Mouse (Mus musculus) midbrain, embryonic 15.5 days (tissue): ENCODE results near the gene Fgfr2. TPM values are rescaled to one million over a fixed set of nuclear protein-coding genes. Genes with fewer than 3 reads are reported as not detected.

Source experiments
- ATAC-seq: fragments of 200-750 bp; cut with Nextera tagmentation; replicated peaks from 2 replicates; pipeline ENCODE4 v1.8.0; 2017; ENCODE audit warnings: moderate TSS enrichment
- H3K27ac ChIP-seq: fragments of 300-500 bp; sonication (generic); 2 replicates; pipeline ENCODE4 v1.5.1; 2015; ENCODE audit warnings: mild to moderate bottlenecking, inconsistent platforms
- H3K27me3 ChIP-seq: fragments of 300-500 bp; sonication (generic); replicated peaks from 2 replicates; pipeline ENCODE4 v1.6.1; 2015; ENCODE audit warnings: inconsistent platforms
- H3K36me3 ChIP-seq: fragments of 300-500 bp; sonication (generic); replicated peaks from 2 replicates; pipeline ENCODE4 v1.6.1; 2015; ENCODE audit warnings: inconsistent platforms
- H3K4me1 ChIP-seq: fragments of 300-500 bp; sonication (generic); 2 replicates; pipeline ENCODE4 v1.6.1; 2015; ENCODE audit warnings: inconsistent platforms
- H3K4me2 ChIP-seq: fragments of 300-500 bp; sonication (generic); 2 replicates; pipeline ENCODE4 v1.6.1; 2015; ENCODE audit warnings: inconsistent platforms, mild to moderate bottlenecking, moderate library complexity
- H3K4me3 ChIP-seq: fragments of 300-500 bp; sonication (generic); 2 replicates; pipeline ENCODE4 v1.5.1; 2015; ENCODE audit warnings: mild to moderate bottlenecking, inconsistent platforms
- H3K9ac ChIP-seq: fragments of 300-500 bp; sonication (generic); 2 replicates; pipeline ENCODE4 v1.6.1; 2015; ENCODE audit warnings: mild to moderate bottlenecking, inconsistent platforms
- H3K9me3 ChIP-seq: fragments of 300-500 bp; sonication (generic); 2 replicates; pipeline ENCODE4 v1.6.1; 2016; ENCODE audit warnings: inconsistent platforms
- WGBS: fragments of 180-500 bp; shearing (Covaris S2); methylation state at CpG from one replicate; pipeline ENCODE4 v1.1.7; 2015; ENCODE audit warnings: mixed read lengths; 5-methylcytosine and 5-hydroxymethylcytosine counted together
- polyA plus RNA-seq: library from polyadenylated mRNA; unstranded; fragments of >200 nt; fragmentation: Nextera tagmentation; extraction: Ambion mirVana; gene quantifications from 2 replicates; pipeline ENCODE4 v1.2.1, GENCODE M21; 2015

The Fgfr2 gene
- polyA plus RNA-seq, 1 experiment from 2014 or later: 23.3 TPM

DNA sequence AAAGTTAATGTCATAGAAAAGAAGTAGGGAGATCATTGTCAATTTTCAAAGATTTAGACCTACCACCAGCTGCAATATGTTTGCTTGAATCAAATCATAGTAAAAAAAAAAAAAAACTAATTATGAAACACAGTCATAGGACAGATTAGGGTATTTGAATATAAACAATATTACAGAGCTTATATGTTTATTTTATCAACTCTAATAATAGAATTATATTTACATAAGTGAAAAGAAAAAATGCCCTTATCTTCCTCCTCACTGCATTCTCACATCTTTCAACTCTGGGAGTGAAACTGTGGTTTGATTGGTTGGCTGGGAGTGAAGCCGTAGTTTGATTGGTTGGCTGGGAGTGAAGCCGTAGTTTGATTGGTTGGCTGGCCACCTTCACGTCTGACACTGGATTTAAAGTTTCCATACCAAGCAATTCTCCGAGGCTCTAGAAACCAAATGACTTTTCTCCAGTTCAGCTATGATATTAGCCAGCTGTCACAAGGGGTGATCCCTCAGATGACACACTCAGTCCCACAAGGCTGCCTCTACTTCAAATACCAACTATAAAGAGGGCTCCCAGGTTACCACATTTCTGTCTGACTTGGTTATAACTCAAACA, 941.5 kb downstream of the Fgfr2 start:
- Histone ChIP-seq H3K4me1 (peaks cover 6% of the 10 kb centered on the region; the same call in 1 of the 2 replicates), H3K27me3 (no peaks in the 10 kb centered on the region), H3K4me2 (no peak overlapping the region), H3K9me3 (no peaks in the 10 kb centered on the region), H3K27ac (no peak overlapping the region), H3K36me3 (no peaks in the 10 kb centered on the region), H3K4me3 (no peak overlapping the region), H3K9ac (no peak overlapping the region)
- WGBS: 89% methylated on average over 4 of the region's 4 CpGs
- ATAC-seq: no peak

DNA sequence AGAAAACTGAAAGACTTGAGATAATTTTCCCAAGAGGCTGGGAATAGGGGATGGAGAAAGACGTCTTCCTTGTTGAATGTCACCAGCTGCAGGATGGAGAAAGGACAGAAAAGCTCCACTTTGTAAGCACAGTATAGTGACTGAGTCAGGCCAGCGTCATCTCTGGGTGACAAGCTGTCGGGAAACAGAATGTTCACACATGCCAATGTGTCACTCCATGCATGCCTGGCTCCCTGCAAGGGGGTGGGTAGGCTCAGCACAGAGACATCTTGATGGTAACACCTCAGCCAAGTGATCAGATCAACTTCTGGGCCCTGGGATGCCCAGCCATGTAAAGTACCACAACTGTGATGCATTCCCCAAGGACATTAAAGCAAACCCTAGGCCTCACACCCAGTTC, 942.1 kb downstream of the Fgfr2 start:
- no peak overlapping the region for H3K4me3 ChIP-seq

GRCm38 (mm10) chr7:132179049-132179448, 944.1 kb downstream of the Fgfr2 start:
- H3K4me3 ChIP-seq: no peak overlapping the region
- H3K4me2 ChIP-seq: no peak overlapping the region
- no peak for ATAC-seq
- no peak overlapping the region for H3K9ac ChIP-seq
- H3K27me3 ChIP-seq: no peaks in the 10 kb centered on the region
- H3K4me1 ChIP-seq: peaks cover 4% of the 10 kb centered on the region; the same call in 1 of the 2 replicates
- H3K27ac ChIP-seq: no peak overlapping the region
- H3K36me3 ChIP-seq: no peaks in the 10 kb centered on the region
- 48% methylated on average over 1 of the region's 1 CpGs for WGBS
- H3K9me3 ChIP-seq: no peaks in the 10 kb centered on the region

More for the DNA sequence above, 942.1 kb downstream of the Fgfr2 start:
- Histone ChIP-seq H3K36me3 (no peaks in the 10 kb centered on the region), H3K27me3 (no peaks in the 10 kb centered on the region), H3K27ac (no peak overlapping the region), H3K4me1 (peaks cover 6% of the 10 kb centered on the region; the same call in 1 of the 2 replicates), H3K9me3 (no peaks in the 10 kb centered on the region), H3K4me2 (no peak overlapping the region), H3K9ac (no peak overlapping the region)
- no peak for ATAC-seq
- 83% methylated on average over 3 of the region's 3 CpGs for WGBS

- Histone ChIP-seq H3K27ac (no peak overlapping the region), H3K9ac (no peak overlapping the region), H3K4me1 (peaks cover 19% of the 10 kb centered on the region), H3K9me3 (no peaks in the 10 kb centered on the region), H3K4me2 (no peak overlapping the region), H3K4me3 (no peak overlapping the region), H3K27me3 (no peaks in the 10 kb centered on the region), H3K36me3 (no peaks in the 10 kb centered on the region)
- ATAC-seq: no peak
- WGBS: 75% methylated on average over 5 of the region's 5 CpGs
Measured at GRCm38 (mm10) chr7:132174787-132175186, 948.4 kb downstream of the Fgfr2 start.

DNA sequence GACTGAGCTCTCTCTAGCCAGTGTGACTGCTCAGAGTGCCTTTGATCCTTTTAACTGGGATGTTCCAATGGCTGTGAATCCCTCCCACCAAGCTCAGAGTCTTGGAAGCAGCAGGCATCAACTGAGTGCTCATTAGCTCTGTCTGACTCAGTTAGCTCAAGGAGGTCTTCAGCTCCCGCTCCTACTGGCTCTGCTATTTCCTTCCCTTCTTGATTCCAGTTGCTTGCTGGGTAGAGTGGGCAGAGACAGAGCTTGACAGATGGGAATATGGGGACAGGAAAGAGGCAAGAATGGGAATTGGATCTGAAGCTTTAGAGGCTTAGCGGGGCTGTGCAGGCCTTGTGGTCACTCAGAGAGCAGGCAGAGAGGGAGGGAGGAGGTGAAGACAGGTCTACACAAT, 948.9 kb downstream of the Fgfr2 start:
- Histone ChIP-seq H3K4me1 (peaks cover 23% of the 10 kb centered on the region), H3K4me2 (no peak overlapping the region), H3K4me3 (no peak overlapping the region), H3K9ac (no peak overlapping the region), H3K27me3 (no peaks in the 10 kb centered on the region), H3K36me3 (no peaks in the 10 kb centered on the region), H3K27ac (no peak overlapping the region), H3K9me3 (no peaks in the 10 kb centered on the region)
- no peak for ATAC-seq
- 83% methylated on average over 2 of the region's 2 CpGs for WGBS

GRCm38 (mm10) chr7:132172220-132172619, 950.9 kb downstream of the Fgfr2 start:
- Histone ChIP-seq H3K4me1 (peaks cover 25% of the 10 kb centered on the region), H3K9me3 (no peaks in the 10 kb centered on the region), H3K4me3 (no peak overlapping the region), H3K4me2 (no peak overlapping the region), H3K27ac (peak overlapping the region; percentile 74), H3K27me3 (no peaks in the 10 kb centered on the region), H3K9ac (no peak overlapping the region), H3K36me3 (no peaks in the 10 kb centered on the region)
- 42% methylated on average over 5 of the region's 5 CpGs for WGBS
- peak; percentile 77 for ATAC-seq

DNA sequence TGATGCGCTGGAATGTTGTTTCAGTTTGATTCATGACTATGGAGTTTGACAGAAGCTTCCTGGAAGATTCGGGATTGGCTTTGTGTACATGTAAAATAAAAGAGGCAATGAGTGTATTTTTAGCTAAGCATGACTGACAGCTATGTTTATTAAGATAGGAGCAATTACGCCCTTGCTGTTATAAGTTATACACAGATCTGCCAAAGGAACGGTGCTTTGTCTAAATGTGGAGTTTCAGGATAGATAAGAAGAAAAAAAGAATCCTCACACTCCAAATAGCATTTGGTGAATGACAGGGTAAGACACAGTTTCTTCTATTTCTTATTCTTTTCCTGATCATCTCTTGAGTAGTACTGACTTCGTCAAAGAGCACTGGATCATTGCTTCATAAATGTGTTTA, 951.4 kb downstream of the Fgfr2 start:
- Histone ChIP-seq H3K4me2 (no peak overlapping the region), H3K36me3 (no peaks in the 10 kb centered on the region), H3K27ac (peak overlapping the region; percentile 74), H3K4me3 (no peak overlapping the region), H3K27me3 (no peaks in the 10 kb centered on the region), H3K9ac (no peak overlapping the region), H3K4me1 (peaks cover 25% of the 10 kb centered on the region), H3K9me3 (no peaks in the 10 kb centered on the region)
- no peak for ATAC-seq
- 71% methylated on average over 5 of the region's 5 CpGs for WGBS

DNA sequence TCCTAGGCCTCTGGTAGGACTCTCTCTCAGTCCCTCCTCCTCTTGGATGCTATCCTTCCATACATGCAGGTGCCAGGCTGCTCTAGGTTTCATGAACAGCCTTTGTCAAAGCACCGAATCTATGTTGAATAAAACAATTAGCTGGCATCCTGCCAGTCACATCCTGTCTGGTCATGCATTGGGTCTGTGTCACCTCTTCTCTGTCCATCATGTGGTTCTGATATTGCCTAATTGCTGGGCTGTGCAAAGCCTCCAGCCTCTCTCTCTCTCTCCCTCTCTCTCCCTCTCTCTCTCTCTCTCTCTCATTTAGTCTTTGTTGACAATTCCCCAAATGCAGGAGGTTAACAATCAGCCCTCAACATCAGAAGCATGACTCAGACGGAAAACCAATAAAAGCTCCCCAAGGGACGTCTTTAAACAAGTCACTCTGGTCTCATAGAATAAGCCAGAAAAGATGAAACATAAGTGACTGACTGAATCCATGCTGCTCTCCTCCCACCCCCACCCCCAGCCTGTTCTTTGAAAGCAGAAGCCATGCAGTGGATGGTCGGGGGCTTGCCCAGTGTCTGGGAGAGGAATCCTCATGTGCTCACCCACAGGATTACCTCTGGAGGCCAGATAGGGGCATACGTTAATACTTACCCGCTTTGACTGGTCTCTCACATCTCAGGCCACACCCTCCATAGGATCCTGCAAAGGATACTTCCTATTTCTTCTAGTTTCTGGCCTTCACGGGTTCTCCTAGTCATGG, 953.6 kb downstream of the Fgfr2 start:
- peak overlapping the region; percentile 42; the same call in 1 of the 2 replicates for H3K27ac ChIP-seq
- WGBS: 41% methylated on average over 7 of the region's 7 CpGs
- ATAC-seq: peak; percentile 64; the same call in 1 of the 2 replicates

GRCm38 (mm10) chr7:132167239-132167638, 955.9 kb downstream of the Fgfr2 start:
- Histone ChIP-seq H3K4me1 (peaks cover 19% of the 10 kb centered on the region), H3K27ac (no peak overlapping the region), H3K27me3 (no peaks in the 10 kb centered on the region), H3K9ac (no peak overlapping the region), H3K36me3 (no peaks in the 10 kb centered on the region), H3K4me2 (no peak overlapping the region), H3K9me3 (no peaks in the 10 kb centered on the region), H3K4me3 (no peak overlapping the region)
- no peak for ATAC-seq
- WGBS: 78% methylated on average over 4 of the region's 4 CpGs

More for the DNA sequence above, 953.6 kb downstream of the Fgfr2 start:
- Histone ChIP-seq H3K27me3 (no peaks in the 10 kb centered on the region), H3K4me3 (no peak overlapping the region), H3K36me3 (no peaks in the 10 kb centered on the region), H3K9me3 (no peaks in the 10 kb centered on the region), H3K4me2 (no peak overlapping the region), H3K9ac (no peak overlapping the region), H3K4me1 (peaks cover 25% of the 10 kb centered on the region)

DNA sequence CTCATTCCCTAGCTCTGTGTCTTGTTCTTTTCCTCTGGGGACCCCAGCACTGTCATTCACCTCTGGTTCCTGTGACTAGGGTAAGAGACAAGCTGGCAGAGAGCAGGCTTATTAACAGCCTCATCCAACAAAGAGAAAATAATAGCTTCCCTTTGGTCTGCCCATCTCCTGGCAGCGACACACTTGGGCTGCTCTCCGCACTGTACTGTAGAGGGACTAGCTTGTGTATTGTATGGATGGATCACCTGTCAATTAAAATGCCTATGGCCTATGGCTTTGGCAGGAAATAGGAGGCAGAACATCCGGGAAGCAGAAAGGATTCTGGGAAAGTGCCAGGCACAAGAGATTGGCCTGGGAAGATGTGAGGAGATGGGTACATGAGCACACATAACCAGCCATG, 960.9 kb downstream of the Fgfr2 start:
- peak; percentile 64 for ATAC-seq
- Histone ChIP-seq H3K4me3 (no peak overlapping the region), H3K9me3 (no peaks in the 10 kb centered on the region), H3K27me3 (no peaks in the 10 kb centered on the region), H3K9ac (no peak overlapping the region), H3K4me1 (peaks cover 18% of the 10 kb centered on the region; the same call in 1 of the 2 replicates), H3K27ac (0 out of 2 replicates have a peak overlapping the region, but pooled peaks have one; percentile 46), H3K4me2 (no peak overlapping the region), H3K36me3 (no peaks in the 10 kb centered on the region)
- whole genome bisulfite sequencing: 45% methylated on average over 3 of the region's 3 CpGs

DNA sequence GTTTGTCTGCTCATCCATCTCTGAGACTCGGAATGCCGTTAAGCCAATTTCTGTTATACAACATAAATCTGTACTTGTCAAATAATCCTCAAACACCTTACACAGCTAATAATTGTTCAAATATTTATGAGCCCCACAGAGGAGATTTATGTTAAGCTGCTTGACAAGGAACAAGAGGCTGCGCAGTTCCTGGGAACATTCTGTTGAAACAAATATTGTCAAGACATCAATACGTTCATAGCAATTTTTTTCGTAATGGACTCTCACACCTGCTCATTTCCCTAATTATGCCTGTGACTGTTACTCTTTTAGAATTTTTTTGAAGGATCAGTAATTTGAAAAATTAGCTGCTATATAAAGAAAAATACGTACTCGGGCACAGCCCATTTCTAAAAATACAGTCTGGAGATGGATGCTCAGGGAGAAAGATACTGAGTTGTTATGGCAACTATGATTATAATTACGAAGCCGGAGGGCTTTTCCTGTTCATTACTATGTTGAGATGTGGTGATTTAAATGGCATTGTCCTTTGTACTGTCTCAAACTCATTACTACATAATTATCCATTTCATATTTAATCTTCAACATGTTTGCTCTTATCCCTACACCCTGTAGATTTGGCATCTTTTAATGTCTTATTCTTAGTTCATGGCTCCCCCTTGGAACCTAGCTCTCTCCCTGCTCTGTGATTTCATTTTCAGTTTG, 964.7 kb downstream of the Fgfr2 start:
- 44% methylated on average over 9 of the region's 9 CpGs for WGBS
- H3K4me2 ChIP-seq: 0 out of 2 replicates have a peak overlapping the region, but pooled peaks have one; percentile 7

DNA sequence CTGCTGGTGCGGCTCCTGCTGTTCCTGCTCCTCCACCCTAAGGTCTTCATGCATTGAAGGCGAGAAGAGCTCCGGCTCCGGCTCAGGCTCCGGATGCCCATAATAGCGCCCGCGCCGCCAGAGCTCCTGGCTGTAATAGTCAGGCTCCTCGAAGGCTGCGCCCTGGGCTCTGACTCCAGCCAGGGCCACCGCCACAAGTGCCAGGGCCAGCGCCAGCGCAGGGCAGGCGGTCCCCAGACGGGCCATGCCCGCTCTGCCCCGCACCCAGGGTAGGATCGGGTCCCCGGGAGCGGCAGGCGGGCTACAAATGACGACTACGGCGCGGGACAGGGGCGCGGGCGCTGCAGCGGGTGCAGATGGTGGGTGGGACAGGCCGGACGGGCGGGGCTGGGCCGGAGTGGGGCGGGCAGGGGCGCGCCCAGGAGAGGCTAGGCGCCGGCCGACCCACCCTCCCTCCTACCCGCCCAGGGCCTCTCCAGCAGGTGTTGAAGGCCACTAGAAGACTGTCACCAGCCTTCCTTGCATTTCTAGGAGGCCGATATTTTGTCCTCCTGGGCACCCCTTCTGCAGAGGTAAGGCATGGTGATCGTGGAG, 968.7 kb downstream of the Fgfr2 start, which contains the start of gene Cpxm2:
Gene Cpxm2 (minus strand): TSS at position 372 of the 594 bp plus-strand sequence.
- no peak within 1 kb of the TSS for H3K27ac ChIP-seq
- no peaks in the 10 kb centered on the region for H3K9me3 ChIP-seq
- H3K36me3 ChIP-seq: no peaks in the 10 kb centered on the region
- peaks cover 36% of the 10 kb centered on the region for H3K4me1 ChIP-seq
- ATAC-seq: no peak
- H3K4me3 ChIP-seq: peak within 1 kb of the TSS; percentile 35
- H3K4me2 ChIP-seq: peak within 1 kb of the TSS; percentile 61
- peaks cover 13% of the 10 kb centered on the region; the same call in 1 of the 2 replicates for H3K27me3 ChIP-seq
- WGBS: 4% methylated on average over 42 of the region's 43 CpGs
- H3K9ac ChIP-seq: peak within 1 kb of the TSS; percentile 51

More for the DNA sequence above, 964.7 kb downstream of the Fgfr2 start:
- Histone ChIP-seq H3K9ac (no peak overlapping the region), H3K36me3 (no peaks in the 10 kb centered on the region), H3K27ac (peak overlapping the region; percentile 74), H3K4me3 (no peak overlapping the region), H3K27me3 (peaks cover 12% of the 10 kb centered on the region; the same call in 1 of the 2 replicates), H3K4me1 (peaks cover 37% of the 10 kb centered on the region), H3K9me3 (no peaks in the 10 kb centered on the region)
- peak; percentile 71 for ATAC-seq
